Mouse (Mus musculus): ENCODE results near the gene 4921524J17Rik.

Gene 4921524J17Rik

GRCm38 (mm10) chr8:85432168-85433016, at the start of gene 4921524J17Rik:
Gene 4921524J17Rik, minus strand, starts transcription at chr8:85432833.
- in situ Hi-C loops (cut with MboI; ENCODE audit: low pct_unique_long_range_greater_than_20kb in 1 of 2, low sequenced_read_pairs in 2 of 2, unreplicated experiment in 1 of 2): no loop called here

- in situ Hi-C loops (cut with MboI; ENCODE audit: low pct_unique_long_range_greater_than_20kb in 1 of 2, low sequenced_read_pairs in 2 of 2, unreplicated experiment in 1 of 2): loop anchor here in 1 of 2 experiments (25.0 kb wide), 1 partner anchor 1405 kb away; the partner anchor contains the start of gene N4bp1
Measured at GRCm38 (mm10) chr8:85482427-85482826, 49.8 kb upstream of the 4921524J17Rik start.

- in situ Hi-C loops (cut with MboI; ENCODE audit: low pct_unique_long_range_greater_than_20kb in 1 of 2, low sequenced_read_pairs in 2 of 2, unreplicated experiment in 1 of 2): loop anchor here in 1 of 2 experiments (25.0 kb wide), 1 partner anchor 1405 kb away; the partner anchor contains the start of gene N4bp1
Measured at GRCm38 (mm10) chr8:85481900-85482299, 49.3 kb upstream of the 4921524J17Rik start.

- in situ Hi-C loops (cut with MboI; ENCODE audit: low pct_unique_long_range_greater_than_20kb in 1 of 2, low sequenced_read_pairs in 2 of 2, unreplicated experiment in 1 of 2): loop anchor here in 1 of 2 experiments (25.0 kb wide), 1 partner anchor 1408 kb away; the partner anchor contains the start of gene N4bp1
Measured at GRCm38 (mm10) chr8:85479710-85480109, 47.1 kb upstream of the 4921524J17Rik start.

- in situ Hi-C loops (cut with MboI; ENCODE audit: low pct_unique_long_range_greater_than_20kb in 1 of 2, low sequenced_read_pairs in 2 of 2, unreplicated experiment in 1 of 2): loop anchor here in 1 of 2 experiments (25.0 kb wide), 1 partner anchor 1409 kb away; the partner anchor contains the start of gene N4bp1
Measured at GRCm38 (mm10) chr8:85478397-85478796, 45.8 kb upstream of the 4921524J17Rik start.

GRCm38 (mm10) chr8:85476970-85477545, 44.4 kb upstream of the 4921524J17Rik start:
- in situ Hi-C loops (cut with MboI; ENCODE audit: low pct_unique_long_range_greater_than_20kb in 1 of 2, low sequenced_read_pairs in 2 of 2, unreplicated experiment in 1 of 2): loop anchor here in 1 of 2 experiments (25.0 kb wide), 1 partner anchor 1410 kb away; the partner anchor contains the start of gene N4bp1

- in situ Hi-C loops (cut with MboI; ENCODE audit: low pct_unique_long_range_greater_than_20kb in 1 of 2, low sequenced_read_pairs in 2 of 2, unreplicated experiment in 1 of 2): loop anchor here in 1 of 2 experiments (25.0 kb wide), 1 partner anchor 1412 kb away; the partner anchor contains the start of gene N4bp1
Measured at GRCm38 (mm10) chr8:85474924-85475323, 42.3 kb upstream of the 4921524J17Rik start.

GRCm38 (mm10) chr8:85473246-85473645, 40.6 kb upstream of the 4921524J17Rik start:
- in situ Hi-C loops (cut with MboI; ENCODE audit: low pct_unique_long_range_greater_than_20kb in 1 of 2, low sequenced_read_pairs in 2 of 2, unreplicated experiment in 1 of 2): no loop called here

GRCm38 (mm10) chr8:85472800-85473199, 40.2 kb upstream of the 4921524J17Rik start:
- in situ Hi-C loops (cut with MboI; ENCODE audit: low pct_unique_long_range_greater_than_20kb in 1 of 2, low sequenced_read_pairs in 2 of 2, unreplicated experiment in 1 of 2): no loop called here

GRCm38 (mm10) chr8:85470753-85471152, 38.1 kb upstream of the 4921524J17Rik start:
- in situ Hi-C loops (cut with MboI; ENCODE audit: low pct_unique_long_range_greater_than_20kb in 1 of 2, low sequenced_read_pairs in 2 of 2, unreplicated experiment in 1 of 2): no loop called here

- in situ Hi-C loops (cut with MboI; ENCODE audit: low pct_unique_long_range_greater_than_20kb in 1 of 2, low sequenced_read_pairs in 2 of 2, unreplicated experiment in 1 of 2): loop anchor here in 1 of 2 experiments (10.0 kb wide), 1 partner anchor 199 kb away; no protein-coding TSS in a partner anchor
Measured at GRCm38 (mm10) chr8:85466056-85466455, 33.4 kb upstream of the 4921524J17Rik start.

GRCm38 (mm10) chr8:85464316-85464715, 31.7 kb upstream of the 4921524J17Rik start:
- in situ Hi-C loops (cut with MboI; ENCODE audit: low pct_unique_long_range_greater_than_20kb in 1 of 2, low sequenced_read_pairs in 2 of 2, unreplicated experiment in 1 of 2): loop anchor here in 1 of 2 experiments (10.0 kb wide), 1 partner anchor 200 kb away; no protein-coding TSS in a partner anchor

GRCm38 (mm10) chr8:85462441-85462840, 29.8 kb upstream of the 4921524J17Rik start:
- in situ Hi-C loops (cut with MboI; ENCODE audit: low pct_unique_long_range_greater_than_20kb in 1 of 2, low sequenced_read_pairs in 2 of 2, unreplicated experiment in 1 of 2): loop anchor here in 1 of 2 experiments (10.0 kb wide), 1 partner anchor 202 kb away; no protein-coding TSS in a partner anchor

GRCm38 (mm10) chr8:85461377-85461776, 28.7 kb upstream of the 4921524J17Rik start:
- in situ Hi-C loops (cut with MboI; ENCODE audit: low pct_unique_long_range_greater_than_20kb in 1 of 2, low sequenced_read_pairs in 2 of 2, unreplicated experiment in 1 of 2): loop anchor here in 1 of 2 experiments (10.0 kb wide), 1 partner anchor 203 kb away; no protein-coding TSS in a partner anchor

- in situ Hi-C loops (cut with MboI; ENCODE audit: low pct_unique_long_range_greater_than_20kb in 1 of 2, low sequenced_read_pairs in 2 of 2, unreplicated experiment in 1 of 2): loop anchor here in 1 of 2 experiments (10.0 kb wide), 1 partner anchor 204 kb away; no protein-coding TSS in a partner anchor
Measured at GRCm38 (mm10) chr8:85460804-85461203, 28.2 kb upstream of the 4921524J17Rik start.

GRCm38 (mm10) chr8:85459582-85459981, 26.9 kb upstream of the 4921524J17Rik start:
- in situ Hi-C loops (cut with MboI; ENCODE audit: low pct_unique_long_range_greater_than_20kb in 1 of 2, low sequenced_read_pairs in 2 of 2, unreplicated experiment in 1 of 2): no loop called here

GRCm38 (mm10) chr8:85456536-85456935, 23.9 kb upstream of the 4921524J17Rik start:
- in situ Hi-C loops (cut with MboI; ENCODE audit: low pct_unique_long_range_greater_than_20kb in 1 of 2, low sequenced_read_pairs in 2 of 2, unreplicated experiment in 1 of 2): no loop called here

- in situ Hi-C loops (cut with MboI; ENCODE audit: low pct_unique_long_range_greater_than_20kb in 1 of 2, low sequenced_read_pairs in 2 of 2, unreplicated experiment in 1 of 2): no loop called here
Measured at GRCm38 (mm10) chr8:85454750-85455149, 22.1 kb upstream of the 4921524J17Rik start.

GRCm38 (mm10) chr8:85453256-85453655, 20.6 kb upstream of the 4921524J17Rik start:
- in situ Hi-C loops (cut with MboI; ENCODE audit: low pct_unique_long_range_greater_than_20kb in 1 of 2, low sequenced_read_pairs in 2 of 2, unreplicated experiment in 1 of 2): no loop called here
